Mouse (Mus musculus) heart, embryonic 11.5 days (tissue): ENCODE data around the gene A930002H24Rik. TPM values are rescaled to one million over a fixed set of nuclear protein-coding genes. Genes with fewer than 3 reads are reported as not detected.

Experiments used
- ATAC-seq: fragments of 200-750 bp; cut with Nextera tagmentation; replicated peaks from 2 replicates; pipeline ENCODE4 v1.8.0; 2017; ENCODE audit warnings: moderate library complexity; ENCODE audit not compliant: insufficient number of reproducible peaks, low FRiP score, low TSS enrichment
- H3K27ac ChIP-seq: fragments of 300-500 bp; sonication (generic); 2 replicates; pipeline ENCODE4 v1.5.1; 2014; ENCODE audit warnings: mild to moderate bottlenecking, low read depth, low read length
- H3K27me3 ChIP-seq: fragments of 300-500 bp; sonication (generic); 2 replicates; pipeline ENCODE4 v1.6.1; 2014; ENCODE audit warnings: mild to moderate bottlenecking, low read length, mixed read lengths; ENCODE audit not compliant: control insufficient read depth, insufficient read depth
- H3K36me3 ChIP-seq: fragments of 300-500 bp; sonication (generic); 2 replicates; pipeline ENCODE4 v1.6.1; 2014; ENCODE audit warnings: mild to moderate bottlenecking, low read length, moderate library complexity, mixed read lengths; ENCODE audit not compliant: control insufficient read depth, insufficient read depth
- H3K4me1 ChIP-seq: fragments of 300-500 bp; sonication (generic); 2 replicates; pipeline ENCODE4 v1.6.1; 2014; ENCODE audit warnings: low read length; ENCODE audit not compliant: control insufficient read depth, insufficient read depth
- H3K4me2 ChIP-seq: fragments of 300-500 bp; sonication (generic); 2 replicates; pipeline ENCODE4 v1.6.1; 2014; ENCODE audit warnings: mild to moderate bottlenecking, moderate library complexity
- H3K4me3 ChIP-seq: fragments of 300-500 bp; sonication (generic); 2 replicates; pipeline ENCODE4 v1.5.1; 2014; ENCODE audit warnings: low read depth, low read length
- H3K9ac ChIP-seq: fragments of 300-500 bp; sonication (generic); 2 replicates; pipeline ENCODE4 v1.6.1; 2014; ENCODE audit warnings: mild to moderate bottlenecking, low read depth, low read length, moderate library complexity
- H3K9me3 ChIP-seq: fragments of 300-500 bp; sonication (generic); replicated peaks from 2 replicates; pipeline ENCODE4 v1.6.1; 2016; ENCODE audit warnings: low read length; ENCODE audit not compliant: control insufficient read depth
- WGBS: fragments of 180-500 bp; shearing (Covaris S2); extraction: QIAGEN DNeasy Blood & Tissue Kit; methylation state at CpG from one replicate; pipeline ENCODE4 v1.1.7; 2014; ENCODE audit not compliant: insufficient replicate concordance; 5-methylcytosine and 5-hydroxymethylcytosine counted together
- polyA plus RNA-seq: library from polyadenylated mRNA; unstranded; fragments of >200 nt; fragmentation: Nextera tagmentation; extraction: Ambion mirVana; gene quantifications from 2 replicates; pipeline ENCODE4 v1.2.1, GENCODE M21; 2014

Gene A930002H24Rik
- 2.9 and 4.3 TPM in 2 replicates for polyA plus RNA-seq

DNA sequence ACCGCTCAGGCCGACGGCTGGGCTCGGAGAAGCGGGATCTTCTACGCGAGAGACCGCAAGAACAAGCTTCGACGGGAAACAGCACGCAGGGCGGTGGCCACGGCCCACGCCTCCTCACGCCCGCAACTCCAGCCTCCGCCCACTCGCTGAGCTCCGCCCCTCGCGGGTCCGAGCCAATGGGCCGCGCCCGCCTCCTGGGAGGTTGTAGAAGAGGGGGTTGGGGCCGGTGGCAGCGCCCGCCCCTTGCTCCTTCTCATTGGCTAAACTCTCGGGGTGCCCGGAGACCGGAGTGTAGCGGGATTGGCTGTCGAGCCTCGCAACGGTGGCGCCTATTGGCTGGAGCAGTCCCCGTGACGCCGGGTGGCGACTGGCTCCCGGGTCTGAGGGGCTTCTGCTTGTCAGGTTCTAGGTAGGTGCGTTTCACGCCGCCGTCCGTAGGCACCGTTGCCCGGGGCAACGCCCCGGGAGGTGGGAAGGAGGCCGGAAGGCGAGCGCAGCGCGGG is at the start of gene A930002H24Rik:
Gene A930002H24Rik (minus strand): TSS at position 145 of the 503 bp plus-strand sequence.
- H3K4me2 ChIP-seq = peak within 1 kb of the TSS; percentile 91
- under 1% methylated on average over 54 of the region's 55 CpGs for WGBS
- peak within 1 kb of the TSS; percentile 86 for H3K9ac ChIP-seq
- no peaks in the 10 kb centered on the region for H3K36me3 ChIP-seq
- no peaks in the 10 kb centered on the region for H3K27me3 ChIP-seq
- H3K9me3 ChIP-seq = no peaks in the 10 kb centered on the region
- peak; percentile 100 for ATAC-seq
- peak within 1 kb of the TSS; percentile 92 for H3K4me3 ChIP-seq
- peak within 1 kb of the TSS; percentile 85 for H3K27ac ChIP-seq
- H3K4me1 ChIP-seq = 0 out of 2 replicates have a peak, but pooled peaks cover 3% of the 10 kb centered on the region

GRCm38 (mm10) chr17:63909297-63909696 is 45.7 kb upstream of the A930002H24Rik start:
- H3K4me1 ChIP-seq = no peaks in the 10 kb centered on the region
- H3K4me2 ChIP-seq = no peak overlapping the region
- H3K36me3 ChIP-seq = no peaks in the 10 kb centered on the region
- no peak overlapping the region for H3K4me3 ChIP-seq
- WGBS = 91% methylated on average over 4 of the region's 4 CpGs
- H3K9ac ChIP-seq = no peak overlapping the region
- H3K9me3 ChIP-seq = no peaks in the 10 kb centered on the region
- no peaks in the 10 kb centered on the region for H3K27me3 ChIP-seq
- ATAC-seq = no peak
- H3K27ac ChIP-seq = no peak overlapping the region

- Histone ChIP-seq H3K27ac (no peak overlapping the region), H3K9me3 (no peaks in the 10 kb centered on the region), H3K4me2 (no peak overlapping the region), H3K4me1 (no peaks in the 10 kb centered on the region), H3K4me3 (no peak overlapping the region), H3K27me3 (no peaks in the 10 kb centered on the region), H3K9ac (no peak overlapping the region), H3K36me3 (no peaks in the 10 kb centered on the region)
- no peak for ATAC-seq
- 83% methylated on average over 7 of the region's 7 CpGs for WGBS
Observed at GRCm38 (mm10) chr17:63897050-63897449, 33.5 kb upstream of the A930002H24Rik start.

GRCm38 (mm10) chr17:63895829-63896228 is 32.2 kb upstream of the A930002H24Rik start:
- H3K4me2 ChIP-seq = no peak overlapping the region
- H3K9me3 ChIP-seq = no peaks in the 10 kb centered on the region
- H3K4me3 ChIP-seq = no peak overlapping the region
- H3K9ac ChIP-seq = no peak overlapping the region
- WGBS = 49% methylated on average over 3 of the region's 3 CpGs
- no peak overlapping the region for H3K27ac ChIP-seq
- ATAC-seq = no peak
- H3K36me3 ChIP-seq = no peaks in the 10 kb centered on the region
- no peaks in the 10 kb centered on the region for H3K27me3 ChIP-seq
- no peaks in the 10 kb centered on the region for H3K4me1 ChIP-seq

- Histone ChIP-seq H3K9me3 (no peaks in the 10 kb centered on the region), H3K9ac (no peak overlapping the region), H3K4me3 (no peak overlapping the region), H3K36me3 (no peaks in the 10 kb centered on the region), H3K4me2 (no peak overlapping the region), H3K27ac (no peak overlapping the region), H3K4me1 (no peaks in the 10 kb centered on the region), H3K27me3 (no peaks in the 10 kb centered on the region)
- no peak for ATAC-seq
Observed at GRCm38 (mm10) chr17:63890611-63891010, 27.0 kb upstream of the A930002H24Rik start.

DNA sequence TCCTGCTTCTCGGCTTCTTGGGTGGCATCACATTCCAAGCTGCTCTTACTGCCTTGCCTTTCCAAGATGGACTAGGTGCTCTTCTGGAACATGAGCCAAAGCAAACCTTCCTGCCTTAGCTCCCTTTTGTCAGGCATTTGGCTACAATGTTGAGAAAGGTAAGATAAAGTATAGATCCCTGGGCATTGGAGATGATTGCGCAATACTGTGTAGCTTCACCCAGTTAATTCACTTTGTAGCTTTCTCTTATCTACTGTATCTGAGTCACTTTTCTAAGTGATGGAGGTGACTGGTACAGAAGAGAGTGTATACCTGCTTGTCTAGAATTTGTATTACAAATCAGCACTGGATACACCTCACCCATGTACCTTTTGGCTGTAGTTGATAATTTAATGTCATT is 23.4 kb upstream of the A930002H24Rik start:
- no peak overlapping the region for H3K9ac ChIP-seq
- no peak for ATAC-seq
- no peaks in the 10 kb centered on the region for H3K4me1 ChIP-seq
- H3K4me2 ChIP-seq = no peak overlapping the region
- no peaks in the 10 kb centered on the region for H3K36me3 ChIP-seq
- WGBS = 90% methylated on average over 2 of the region's 2 CpGs
- H3K4me3 ChIP-seq = no peak overlapping the region
- no peaks in the 10 kb centered on the region for H3K9me3 ChIP-seq
- no peak overlapping the region for H3K27ac ChIP-seq
- H3K27me3 ChIP-seq = no peaks in the 10 kb centered on the region

DNA sequence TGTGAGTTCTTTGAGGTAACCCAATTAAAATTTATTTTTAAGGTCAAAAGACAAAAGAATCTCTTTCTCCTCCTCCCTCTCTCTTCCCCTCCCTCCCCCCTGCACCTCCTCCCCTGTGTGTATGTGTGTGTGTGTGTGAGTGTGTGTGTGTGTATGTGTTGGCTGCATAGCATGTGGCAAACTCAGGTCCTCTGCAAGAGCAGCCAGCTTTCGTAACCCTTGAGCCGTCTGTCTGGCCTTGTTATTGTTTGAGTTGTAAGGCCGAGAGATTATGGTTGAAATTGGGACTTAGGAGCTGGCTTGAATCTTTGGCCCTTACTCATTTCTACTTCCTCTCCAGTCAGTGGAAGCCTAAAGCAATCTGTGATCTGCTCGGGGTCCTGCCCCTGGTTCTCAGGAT is 16.4 kb upstream of the A930002H24Rik start:
- Histone ChIP-seq H3K36me3 (no peaks in the 10 kb centered on the region), H3K4me1 (no peaks in the 10 kb centered on the region), H3K27me3 (no peaks in the 10 kb centered on the region), H3K9me3 (no peaks in the 10 kb centered on the region), H3K27ac (no peak overlapping the region), H3K4me3 (no peak overlapping the region), H3K9ac (no peak overlapping the region), H3K4me2 (no peak overlapping the region)
- ATAC-seq = no peak
- WGBS = 73% methylated on average over 4 of the region's 4 CpGs

DNA sequence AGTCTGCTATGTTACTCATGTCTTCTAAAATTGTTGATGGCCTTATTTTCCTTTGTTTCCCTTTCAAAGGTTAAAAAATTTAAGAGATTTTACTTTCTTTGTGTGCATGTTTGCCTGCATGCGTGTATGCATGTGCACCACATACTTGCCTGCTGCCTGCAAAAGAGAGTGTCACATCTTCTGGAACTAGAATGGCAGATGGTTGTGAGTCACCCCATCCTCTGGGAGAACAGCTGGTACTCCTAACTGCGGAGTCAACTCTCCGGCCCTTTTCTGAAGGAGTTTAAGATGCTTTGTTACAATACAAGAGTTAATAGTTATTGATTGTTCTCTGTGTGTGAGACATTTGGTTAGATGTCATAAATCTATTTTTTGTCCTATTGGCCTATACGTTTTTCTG is 15.3 kb upstream of the A930002H24Rik start:
- ATAC-seq = no peak
- H3K36me3 ChIP-seq = no peaks in the 10 kb centered on the region
- H3K27me3 ChIP-seq = no peaks in the 10 kb centered on the region
- H3K4me3 ChIP-seq = no peak overlapping the region
- H3K9me3 ChIP-seq = no peaks in the 10 kb centered on the region
- H3K9ac ChIP-seq = no peak overlapping the region
- H3K4me2 ChIP-seq = no peak overlapping the region
- H3K4me1 ChIP-seq = no peaks in the 10 kb centered on the region
- 87% methylated on average over 4 of the region's 4 CpGs for WGBS
- H3K27ac ChIP-seq = no peak overlapping the region

DNA sequence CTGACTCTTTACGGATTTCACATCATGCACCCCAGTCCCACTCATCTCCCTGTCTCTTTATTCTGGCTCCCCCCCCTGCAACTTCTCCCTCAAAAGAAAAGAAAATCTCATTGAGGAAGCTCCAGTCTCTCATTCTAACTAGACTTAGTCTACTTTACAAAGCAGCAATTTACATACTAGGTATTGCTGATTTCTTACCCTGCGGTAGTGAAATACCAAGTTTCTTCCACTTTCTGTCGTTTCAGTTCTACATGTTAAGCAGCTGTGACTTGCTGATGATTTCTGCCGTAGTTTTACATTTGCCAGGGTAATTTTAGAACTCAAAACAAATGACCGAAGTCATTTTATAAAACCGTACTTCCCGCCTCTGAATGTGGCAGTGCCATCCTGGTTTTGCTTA is 8.2 kb upstream of the A930002H24Rik start:
- Histone ChIP-seq H3K9ac (no peak overlapping the region), H3K4me1 (no peaks in the 10 kb centered on the region), H3K36me3 (no peaks in the 10 kb centered on the region), H3K4me3 (no peak overlapping the region), H3K9me3 (no peaks in the 10 kb centered on the region), H3K27ac (no peak overlapping the region), H3K4me2 (no peak overlapping the region), H3K27me3 (no peaks in the 10 kb centered on the region)
- WGBS = 90% methylated on average over 7 of the region's 7 CpGs
- ATAC-seq = no peak
